ENCODE assay signal across 11 mouse cellular contexts in genomic region chr6:88832663-88833062, GRCm38 (mm10). TPM values are rescaled to one million over a fixed set of nuclear protein-coding genes. Genes with fewer than 3 reads are reported as not detected.
DNase-seq lines count a peak whose midpoint lies in the region; ATAC-seq and TF ChIP-seq lines count a peak whose summit lies in the region.
"Had no signal": no experiment of that assay in that cellular context is flagged by ENCODE, and none has a peak within 500 bp of the region (broad histone marks: within the 10 kb centered on the region; RNA-seq: fewer than 3 reads in every experiment).

No protein-coding gene starts in this region.

- no peaks in the 10 kb centered on the region for H3K4me1 ChIP-seq in hindbrain, embryonic 11.5 days (replicated peaks; ENCODE audit: control insufficient read depth, insufficient read depth, low read length)
- H3K4me1 ChIP-seq in hindbrain, postnatal 0 days (ENCODE audit: insufficient read depth, low read length), result 0 out of 2 replicates have a peak, but pooled peaks cover 1% of the 10 kb centered on the region
- peaks cover 4% of the 10 kb centered on the region in 2 experiments; a peak in 3 of 4 replicates for H3K4me1 ChIP-seq in MEL (ENCODE audit: control insufficient read depth in 1 of 2, insufficient read depth in 2 of 2, low read length in 2 of 2)
- H3K4me1 ChIP-seq in limb, embryonic 14.5 days (ENCODE audit: control insufficient read depth, insufficient read depth, low read length), result no peaks in the 10 kb centered on the region

- H3K36me3 ChIP-seq in hindbrain, embryonic 11.5 days (ENCODE audit: control insufficient read depth, insufficient read depth, low read length), result no peaks in the 10 kb centered on the region
- H3K36me3 ChIP-seq in hindbrain, postnatal 0 days (ENCODE audit: insufficient read depth, low read length), result peaks cover 12% of the 10 kb centered on the region
- H3K36me3 ChIP-seq in MEL (ENCODE audit: control insufficient read depth in 1 of 2, insufficient read depth in 2 of 2, low read length in 2 of 2), result peaks cover 0 to 3% of the 10 kb centered on the region in 2 experiments; a peak in 1 of 4 replicates
- peaks cover 23% of the 10 kb centered on the region for H3K36me3 ChIP-seq in limb, embryonic 14.5 days (ENCODE audit: control insufficient read depth, insufficient read depth, low read length)

- no peak overlapping the region for H3K4me3 ChIP-seq in hindbrain, embryonic 11.5 days (ENCODE audit: low read depth, low read length)
- no peak overlapping the region for H3K4me3 ChIP-seq in hindbrain, postnatal 0 days (ENCODE audit: low read length)
- H3K4me3 ChIP-seq in MEL (ENCODE audit: control insufficient read depth in 1 of 2, insufficient read depth in 1 of 2, low read depth in 2 of 2, low read length in 2 of 2), result no peak overlapping the region
- H3K4me3 ChIP-seq in limb, embryonic 14.5 days (replicated peaks; ENCODE audit: low read length), result no peak overlapping the region
- H3K4me3 ChIP-seq: erythroblast, embryonic 14.5 days had no signal

- TF ChIP-seq POLR2A in MEL (IDR thresholded peaks at IDR 0.05; ENCODE audit: control insufficient read depth in 1 of 2, insufficient read depth in 1 of 2, low read depth in 1 of 2, low read length in 2 of 2, poor library complexity in 1 of 2), result peak in 1 of 2 experiments; percentile 54; a peak in 2 of 4 replicates
- no peak for TF ChIP-seq POLR2A in limb, embryonic 14.5 days (IDR thresholded peaks at IDR 0.05; ENCODE audit: borderline replicate concordance, extremely low read depth, insufficient read depth, insufficient read length)

- no peak for TF ChIP-seq RAD21 in MEL (IDR thresholded peaks at IDR 0.05; ENCODE audit: low read depth, low read length)

- TF ChIP-seq CTCF in hindbrain, postnatal 0 days (IDR thresholded peaks at IDR 0.05; ENCODE audit: low read depth), result no peak
- no peak for TF ChIP-seq CTCF in MEL (IDR thresholded peaks at IDR 0.05 in 2 of 3, conservative IDR thresholded peaks at IDR 0.05 in 1 of 3; ENCODE audit: control insufficient read depth in 1 of 3, insufficient read depth in 1 of 3, low read depth in 2 of 3, low read length in 3 of 3, poor library complexity in 1 of 3, severe bottlenecking in 1 of 3)

- H3K4me2 ChIP-seq in hindbrain, embryonic 11.5 days (replicated peaks; ENCODE audit: low read depth, low read length), result no peak overlapping the region
- no peak overlapping the region for H3K4me2 ChIP-seq in hindbrain, postnatal 0 days (ENCODE audit: low read depth, low read length)
- no peak overlapping the region for H3K4me2 ChIP-seq in limb, embryonic 14.5 days (replicated peaks; ENCODE audit: low read depth, low read length, severe bottlenecking)

- H3K27me3 ChIP-seq in hindbrain, embryonic 11.5 days (ENCODE audit: control insufficient read depth, insufficient read depth, low read length), result no peaks in the 10 kb centered on the region
- 0 out of 2 replicates have a peak, but pooled peaks cover 4% of the 10 kb centered on the region for H3K27me3 ChIP-seq in hindbrain, postnatal 0 days (ENCODE audit: insufficient read depth, low read length)
- no peaks in the 10 kb centered on the region for H3K27me3 ChIP-seq in MEL (ENCODE audit: control insufficient read depth in 1 of 2, insufficient read depth in 2 of 2, low read length in 2 of 2)
- H3K27me3 ChIP-seq in limb, embryonic 14.5 days (ENCODE audit: control insufficient read depth, insufficient read depth, low read length), result no peaks in the 10 kb centered on the region

- DNase-seq in hindbrain, embryonic 11.5 days (ENCODE audit: low spot score), result no peak
- no peak for DNase-seq in hindbrain, postnatal 0 days (ENCODE audit: low spot score)
- peak; percentile 50 for DNase-seq in 3T3-L1 (ENCODE audit: low read depth, low spot score)
- DNase-seq in MEL (ENCODE audit: low read depth, low spot score), result peak; percentile 78
- DNase-seq in limb, embryonic 14.5 days (ENCODE audit: low spot score), result no peak
- no peak for DNase-seq in thymus, postnatal 36 days
- no peak for DNase-seq in gastrocnemius, postnatal 4 days (ENCODE audit: low spot score in 2 of 2)
- DNase-seq: cerebellum, adult 9-11 months; thymus, postnatal 14 days had no signal

- WGBS in hindbrain, embryonic 11.5 days, result 82% methylated on average over 5 of the region's 5 CpGs
- 56% methylated on average over 5 of the region's 5 CpGs for WGBS in hindbrain, postnatal 0 days
- WGBS in limb, embryonic 14.5 days, result 89% methylated on average over 5 of the region's 5 CpGs

- H3K9me3 ChIP-seq in hindbrain, embryonic 11.5 days (ENCODE audit: control insufficient read depth, low read length), result no peaks in the 10 kb centered on the region
- H3K9me3 ChIP-seq in hindbrain, postnatal 0 days (ENCODE audit: low read length), result no peaks in the 10 kb centered on the region
- H3K9me3 ChIP-seq in MEL (replicated peaks; ENCODE audit: insufficient read depth, low read length), result no peaks in the 10 kb centered on the region
- H3K9me3 ChIP-seq in limb, embryonic 14.5 days (ENCODE audit: control insufficient read depth, low read length), result no peaks in the 10 kb centered on the region

- no peaks in the 10 kb centered on the region for H3K79me2 ChIP-seq in MEL (ENCODE audit: control insufficient read depth, insufficient read depth, low read length, poor library complexity)

- no peak for TF ChIP-seq EP300 in MEL (IDR thresholded peaks at IDR 0.05; ENCODE audit: low read depth in 1 of 2, low read length in 2 of 2)

- H3K9ac ChIP-seq in hindbrain, embryonic 11.5 days (ENCODE audit: low read depth, low read length), result no peak overlapping the region
- H3K9ac ChIP-seq in hindbrain, postnatal 0 days (replicated peaks; ENCODE audit: low read length), result no peak overlapping the region
- H3K9ac ChIP-seq in MEL (ENCODE audit: control insufficient read depth, low read depth, low read length, poor library complexity, severe bottlenecking), result 0 out of 2 replicates have a peak overlapping the region, but pooled peaks have one; percentile 11
- H3K9ac ChIP-seq in limb, embryonic 14.5 days (ENCODE audit: low read depth, low read length, severe bottlenecking), result no peak overlapping the region

- ATAC-seq in hindbrain, embryonic 11.5 days (ENCODE audit: low FRiP score), result peak; percentile 49; the same call in 1 of the 2 replicates
- no peak for ATAC-seq in hindbrain, postnatal 0 days
- ATAC-seq in limb, embryonic 14.5 days (ENCODE audit: low FRiP score, low read depth), result peak; percentile 32; the same call in 1 of the 2 replicates
- ATAC-seq in monocyte, adult 5-6 weeks (replicated peaks; ENCODE audit: insufficient number of reproducible peaks, low FRiP score, low TSS enrichment, poor library complexity, severe bottlenecking), result no peak

- H3K27ac ChIP-seq in hindbrain, embryonic 11.5 days (ENCODE audit: low read depth, low read length), result no peak overlapping the region
- no peak overlapping the region for H3K27ac ChIP-seq in hindbrain, postnatal 0 days
- no peak overlapping the region for H3K27ac ChIP-seq in MEL (ENCODE audit: control insufficient read depth, low read depth, low read length)
- H3K27ac ChIP-seq in limb, embryonic 14.5 days (replicated peaks; ENCODE audit: low read depth, low read length), result no peak overlapping the region

TF ChIP-seq in MEL, 35 proteins besides CTCF, POLR2A, EP300 and RAD21:
- 0 out of 2 replicates have a peak, but pooled peaks have one; percentile 37 for TF ChIP-seq TBP (IDR thresholded peaks at IDR 0.05; ENCODE audit: low read depth, low read length)
- TF ChIP-seq HCFC1 (IDR thresholded peaks at IDR 0.05; ENCODE audit: low read depth, low read length), result no peak
- TF ChIP-seq JUND (IDR thresholded peaks at IDR 0.05; ENCODE audit: low read depth, low read length), result no peak
- TF ChIP-seq USF2 (IDR thresholded peaks at IDR 0.05; ENCODE audit: borderline replicate concordance in 1 of 2, insufficient read depth in 1 of 2, low read depth in 1 of 2, low read length in 2 of 2), result no peak
- peak; percentile 27; the same call in 1 of the 2 replicates for TF ChIP-seq NELFE (IDR thresholded peaks at IDR 0.05; ENCODE audit: low read depth, low read length)
- no peak for TF ChIP-seq POLR2AphosphoS2 (IDR thresholded peaks at IDR 0.05; ENCODE audit: low read length)
- TF ChIP-seq MAX (IDR thresholded peaks at IDR 0.05; ENCODE audit: low read length), result 0 out of 2 replicates have a peak, but pooled peaks have one; percentile 35
- no peak for TF ChIP-seq E2F4 (IDR thresholded peaks at IDR 0.05; ENCODE audit: borderline replicate concordance, low read depth, low read length)
- TF ChIP-seq GATA1 (IDR thresholded peaks at IDR 0.05; ENCODE audit: low read depth, low read length), result no peak

RNA-seq across cellular contexts. Expression of gene Abtb1, which starts 9.1 kb away (rescaled TPM):
- polyA plus RNA-seq in hindbrain, embryonic 11.5 days (2014; fragmentation: Nextera tagmentation; extraction: Ambion mirVana), result 16.1 and 18.4 TPM in 2 replicates
- total RNA-seq in hindbrain, postnatal 0 days (2014; rRNA removed), result 62.6 and 78.9 TPM in 2 replicates
- polyA plus RNA-seq in hindbrain, postnatal 0 days (2015; fragmentation: Nextera tagmentation; extraction: Ambion mirVana), result 31.5 and 34.8 TPM in 2 replicates
- 7.3 and 7.4 TPM in 2 replicates for total RNA-seq in MEL (2012; rRNA removed)
- 10 to 100 TPM in 1 of 2 experiments, not detected in 1; 16.9 TPM for polyA plus RNA-seq in MEL (2012; ENCODE audit: insufficient read depth in 1 of 2, insufficient read length in 2 of 2, low read depth in 1 of 2, low replicate concordance in 2 of 2, missing spikeins in 1 of 2)
- polyA plus RNA-seq in limb, embryonic 14.5 days (2012; rRNA removed), result 50.8 and 60.5 TPM in 2 replicates
- 24.9 and 26.1 TPM in 2 replicates for polyA plus RNA-seq in limb, embryonic 14.5 days (2014; fragmentation: Nextera tagmentation; extraction: Ambion mirVana)
- total RNA-seq in monocyte, adult 5-6 weeks (2017), result 32.9 to 52.6 TPM (median 51.6 TPM) in 3 replicates
- 10 to 100 TPM; 18.8 to 20.1 TPM for total RNA-seq in gastrocnemius, postnatal 4 days (2021)

RNA-seq across cellular contexts. Expression of gene Podxl2, which starts 42.2 kb away (rescaled TPM):
- 151 and 156 TPM in 2 replicates for polyA plus RNA-seq in hindbrain, embryonic 11.5 days (2014; fragmentation: Nextera tagmentation; extraction: Ambion mirVana)
- 1,247 and 1,290 TPM in 2 replicates for total RNA-seq in hindbrain, postnatal 0 days (2014; rRNA removed)
- 675 and 695 TPM in 2 replicates for polyA plus RNA-seq in hindbrain, postnatal 0 days (2015; fragmentation: Nextera tagmentation; extraction: Ambion mirVana)
- not detected in 2 replicates for total RNA-seq in MEL (2012; rRNA removed)
- polyA plus RNA-seq in MEL (2012; ENCODE audit: insufficient read depth in 1 of 2, insufficient read length in 2 of 2, low read depth in 1 of 2, low replicate concordance in 2 of 2, missing spikeins in 1 of 2), result under 1 TPM in 1 of 2 experiments, not detected in 1; 0.10 TPM
- 192 and 242 TPM in 2 replicates for polyA plus RNA-seq in limb, embryonic 14.5 days (2012; rRNA removed)
- 96.2 and 97.2 TPM in 2 replicates for polyA plus RNA-seq in limb, embryonic 14.5 days (2014; fragmentation: Nextera tagmentation; extraction: Ambion mirVana)
- total RNA-seq in monocyte, adult 5-6 weeks (2017), result not detected in 3 replicates
- total RNA-seq in gastrocnemius, postnatal 4 days (2021), result 10 to 100 TPM; 73.0 to 75.8 TPM

Comparison
In these comparisons a context has a peak if more than half of its experiments do, and no peak if none do; other contexts are left out.
1. ATAC-seq: peak in hindbrain, embryonic 11.5 days (single experiment) and limb, embryonic 14.5 days (single experiment); none in hindbrain, postnatal 0 days (single experiment) and monocyte, adult 5-6 weeks (single experiment).
2. DNase-seq: peak in 3T3-L1 (single experiment) and MEL (single experiment); none in hindbrain, embryonic 11.5 days (single experiment), hindbrain, postnatal 0 days (single experiment), limb, embryonic 14.5 days (single experiment), thymus, postnatal 36 days (0 of 2) and gastrocnemius, postnatal 4 days (0 of 2).
3. RNA of gene Podxl2, which starts 42.2 kb away (total RNA-seq): 1,247 to 1,290 TPM in hindbrain, postnatal 0 days and 73.0 to 75.8 TPM in gastrocnemius, postnatal 4 days; not detected in MEL and not detected in monocyte, adult 5-6 weeks; every median in the first group is over 10 times any median in the second.